Mouse (Mus musculus) heart, embryonic 10.5 days (tissue): ENCODE results near the gene Cbx8. TPM values are rescaled to one million over a fixed set of nuclear protein-coding genes. Genes with fewer than 3 reads are reported as not detected.

Experiments
- DNase-seq: peaks from one replicate; pipeline ENCODE4 v3.0.0-alpha.2; 2017; ENCODE audit warnings: low spot score
- H3K27ac ChIP-seq: fragments of 300-500 bp; sonication (generic); 2 replicates; pipeline ENCODE4 v1.5.1; 2016; ENCODE audit warnings: mild to moderate bottlenecking
- H3K27me3 ChIP-seq: fragments of 300-500 bp; sonication (generic); 2 replicates; pipeline ENCODE4 v1.6.1; 2016; ENCODE audit warnings: mild to moderate bottlenecking; ENCODE audit not compliant: poor library complexity, insufficient read depth, severe bottlenecking
- H3K36me3 ChIP-seq: fragments of 300-500 bp; sonication (generic); 2 replicates; pipeline ENCODE4 v1.6.1; 2016; ENCODE audit warnings: mild to moderate bottlenecking, moderate library complexity
- H3K4me1 ChIP-seq: fragments of 300-500 bp; sonication (generic); 2 replicates; pipeline ENCODE4 v1.6.1; 2016; ENCODE audit warnings: mild to moderate bottlenecking
- H3K4me3 ChIP-seq: fragments of 300-500 bp; sonication (generic); 2 replicates; pipeline ENCODE4 v1.5.1; 2016; ENCODE audit warnings: mild to moderate bottlenecking, moderate library complexity
- H3K9me3 ChIP-seq: fragments of 300-500 bp; sonication (generic); 2 replicates; pipeline ENCODE4 v1.6.1; 2016; ENCODE audit warnings: mild to moderate bottlenecking, moderate library complexity
- WGBS: fragments of 180-500 bp; shearing (Covaris S2); methylation state at CpG from one replicate; pipeline ENCODE4 v1.1.7; 2016; 5-methylcytosine and 5-hydroxymethylcytosine counted together
- polyA plus RNA-seq: library from polyadenylated mRNA; unstranded; fragments of >200 nt; fragmentation: Nextera tagmentation; extraction: Ambion mirVana; gene quantifications from 2 replicates; pipeline ENCODE4 v1.2.1, GENCODE M21; 2016

The Cbx8 gene
- polyA plus RNA-seq, 1 experiment from 2014 or later: 9.7 TPM

DNA sequence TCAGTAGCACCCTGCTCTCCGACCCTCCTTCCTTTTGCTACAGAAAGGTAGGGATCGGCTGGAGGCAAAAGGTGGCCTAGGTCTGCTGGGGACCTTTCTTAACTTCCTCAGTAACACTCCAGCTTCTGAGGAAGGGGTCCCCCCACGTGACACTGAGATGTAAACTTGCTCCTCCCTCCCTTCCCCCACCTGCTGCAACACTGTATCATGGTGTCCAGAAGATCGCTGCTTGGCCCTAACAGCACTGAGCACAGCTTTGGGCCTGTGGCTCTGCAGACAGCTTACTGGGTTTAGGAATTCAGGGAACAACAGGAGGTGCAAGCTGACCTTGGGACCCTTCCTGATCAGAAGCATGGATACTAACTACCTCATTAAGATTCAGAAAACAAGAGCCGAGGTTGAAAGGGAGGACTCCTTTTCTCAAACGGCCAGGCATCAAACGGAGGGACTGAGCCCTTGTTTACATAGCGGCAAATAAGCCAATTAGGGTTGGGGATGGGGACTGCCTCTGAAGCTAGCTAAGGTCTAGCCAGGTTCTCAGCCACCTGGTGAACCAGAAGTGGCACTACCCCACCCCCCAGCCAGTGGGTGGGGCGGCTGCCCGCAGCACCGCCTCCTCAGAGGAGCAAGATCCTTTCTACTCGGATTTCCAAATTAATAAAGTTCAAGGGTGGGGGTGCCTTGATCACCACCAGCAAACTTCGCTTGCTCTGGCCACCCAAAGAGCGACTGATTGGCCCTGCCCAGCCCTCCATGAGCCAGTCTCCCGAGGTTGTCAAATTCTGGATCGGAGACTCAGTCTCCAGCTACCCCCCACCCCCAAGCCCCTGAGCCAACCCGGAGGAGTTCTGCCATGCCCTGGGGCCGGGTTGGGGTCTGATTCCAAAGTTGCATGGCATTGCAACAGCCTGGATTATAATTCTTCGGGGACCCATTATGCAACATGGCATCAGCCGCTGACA is 42.1 kb upstream of the Cbx8 start:
- DNase-seq: no peak
- WGBS: 15% methylated on average over 20 of the region's 20 CpGs
- H3K27ac ChIP-seq: no peak overlapping the region
- H3K4me3 ChIP-seq: peak overlapping the region; percentile 71
- peaks cover 86% of the 10 kb centered on the region for H3K27me3 ChIP-seq
- H3K9me3 ChIP-seq: no peaks in the 10 kb centered on the region
- H3K4me1 ChIP-seq: peaks cover 79% of the 10 kb centered on the region
- peaks cover 28% of the 10 kb centered on the region for H3K36me3 ChIP-seq

GRCm38 (mm10) chr11:119081839-119082637 is 41.3 kb upstream of the Cbx8 start:
- DNase-seq: no peak
- Histone ChIP-seq H3K36me3 (peaks cover 28% of the 10 kb centered on the region), H3K4me3 (peak overlapping the region; percentile 71; the same call in 1 of the 2 replicates), H3K27ac (0 out of 2 replicates have a peak overlapping the region, but pooled peaks have one; percentile 6), H3K9me3 (no peaks in the 10 kb centered on the region), H3K27me3 (peaks cover 82% of the 10 kb centered on the region), H3K4me1 (peaks cover 70% of the 10 kb centered on the region)
- WGBS: 21% methylated on average over 21 of the region's 21 CpGs

GRCm38 (mm10) chr11:119081148-119081838 is 40.5 kb upstream of the Cbx8 start:
- H3K9me3 ChIP-seq: no peaks in the 10 kb centered on the region
- 23% methylated on average over 47 of the region's 47 CpGs for WGBS
- peaks cover 28% of the 10 kb centered on the region for H3K36me3 ChIP-seq
- H3K4me1 ChIP-seq: peaks cover 63% of the 10 kb centered on the region
- H3K27me3 ChIP-seq: peaks cover 75% of the 10 kb centered on the region
- no peak for DNase-seq
- peak overlapping the region; percentile 8; the same call in 1 of the 2 replicates for H3K27ac ChIP-seq
- H3K4me3 ChIP-seq: peak overlapping the region; percentile 31

GRCm38 (mm10) chr11:119080461-119081147 is 39.8 kb upstream of the Cbx8 start:
- Histone ChIP-seq H3K4me1 (peaks cover 60% of the 10 kb centered on the region), H3K27me3 (peaks cover 78% of the 10 kb centered on the region), H3K36me3 (peaks cover 28% of the 10 kb centered on the region), H3K27ac (peak overlapping the region; percentile 8; the same call in 1 of the 2 replicates), H3K4me3 (peak overlapping the region; percentile 31), H3K9me3 (no peaks in the 10 kb centered on the region)
- DNase-seq: no peak
- WGBS: 31% methylated on average over 33 of the region's 33 CpGs

- Histone ChIP-seq H3K36me3 (peaks cover 28% of the 10 kb centered on the region), H3K27me3 (peaks cover 88% of the 10 kb centered on the region), H3K9me3 (no peaks in the 10 kb centered on the region), H3K4me1 (peaks cover 58% of the 10 kb centered on the region), H3K27ac (peak overlapping the region; percentile 82), H3K4me3 (peak overlapping the region; percentile 38; the same call in 1 of the 2 replicates)
- DNase-seq: no peak
- 32% methylated on average over 7 of the region's 7 CpGs for WGBS
Observed at GRCm38 (mm10) chr11:119079445-119079837, 38.7 kb upstream of the Cbx8 start.

DNA sequence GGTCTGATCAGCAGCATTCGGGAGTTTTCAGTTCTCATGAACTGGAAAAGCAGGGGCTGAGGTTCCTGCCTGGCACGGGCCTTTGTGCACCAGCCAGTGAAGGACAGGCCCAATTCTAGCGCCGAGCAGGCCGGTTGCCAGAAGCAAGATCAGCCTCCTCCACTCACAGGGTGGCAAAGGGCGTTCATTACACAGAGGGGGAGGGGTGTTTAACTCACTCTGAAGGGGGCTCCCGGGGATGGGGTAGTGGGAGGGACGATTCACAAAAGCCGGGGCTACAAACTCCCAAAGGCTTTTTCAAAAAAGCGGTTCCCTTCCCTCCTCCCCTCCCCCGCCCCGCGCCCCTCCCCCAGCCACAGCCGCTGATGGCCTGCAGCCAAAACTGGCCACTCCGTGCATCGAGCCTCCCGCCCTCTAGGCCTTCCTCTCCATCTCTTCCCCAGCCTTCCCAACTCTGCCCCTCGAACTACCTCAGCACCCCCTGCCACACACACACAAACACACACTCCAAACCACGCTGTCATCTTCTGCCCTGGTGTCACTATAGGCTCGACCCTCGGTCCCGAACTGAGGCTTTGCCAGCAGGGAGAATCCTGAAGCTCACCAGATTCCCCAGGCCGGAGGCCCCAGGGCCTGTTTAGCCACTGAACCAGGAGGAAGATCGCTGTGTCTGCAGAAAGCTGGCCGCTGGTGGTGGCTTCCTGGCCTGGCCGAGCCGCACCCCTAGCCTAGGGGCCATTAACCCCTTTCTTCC is 38.1 kb upstream of the Cbx8 start:
- Histone ChIP-seq H3K27me3 (peaks cover 88% of the 10 kb centered on the region), H3K27ac (peak overlapping the region; percentile 82), H3K4me1 (peaks cover 52% of the 10 kb centered on the region), H3K36me3 (peaks cover 28% of the 10 kb centered on the region), H3K9me3 (no peaks in the 10 kb centered on the region), H3K4me3 (peak overlapping the region; percentile 38)
- DNase-seq: no peak
- WGBS: 4% methylated on average over 27 of the region's 27 CpGs

GRCm38 (mm10) chr11:119077755-119078154 is 37.0 kb upstream of the Cbx8 start:
- WGBS: 74% methylated on average over 4 of the region's 4 CpGs
- H3K27ac ChIP-seq: no peak overlapping the region
- no peak overlapping the region for H3K4me3 ChIP-seq
- H3K4me1 ChIP-seq: peaks cover 41% of the 10 kb centered on the region
- H3K36me3 ChIP-seq: peaks cover 26% of the 10 kb centered on the region
- no peak for DNase-seq
- H3K9me3 ChIP-seq: no peaks in the 10 kb centered on the region
- H3K27me3 ChIP-seq: peaks cover 88% of the 10 kb centered on the region

- peaks cover 7% of the 10 kb centered on the region for H3K36me3 ChIP-seq
- H3K27me3 ChIP-seq: peaks cover 88% of the 10 kb centered on the region
- H3K27ac ChIP-seq: no peak overlapping the region
- 81% methylated on average over 5 of the region's 5 CpGs for WGBS
- peaks cover 22% of the 10 kb centered on the region for H3K4me1 ChIP-seq
- H3K4me3 ChIP-seq: no peak overlapping the region
- no peak for DNase-seq
- H3K9me3 ChIP-seq: no peaks in the 10 kb centered on the region
Observed at GRCm38 (mm10) chr11:119075805-119076204, 35.0 kb upstream of the Cbx8 start.

- peaks cover 72% of the 10 kb centered on the region for H3K27me3 ChIP-seq
- H3K36me3 ChIP-seq: no peaks in the 10 kb centered on the region
- no peak for DNase-seq
- no peak overlapping the region for H3K4me3 ChIP-seq
- WGBS: 66% methylated on average over 6 of the region's 6 CpGs
- peaks cover 9% of the 10 kb centered on the region for H3K4me1 ChIP-seq
- 0 out of 2 replicates have a peak, but pooled peaks cover 5% of the 10 kb centered on the region for H3K9me3 ChIP-seq
- no peak overlapping the region for H3K27ac ChIP-seq
Observed at GRCm38 (mm10) chr11:119073876-119074433, 33.2 kb upstream of the Cbx8 start.

DNA sequence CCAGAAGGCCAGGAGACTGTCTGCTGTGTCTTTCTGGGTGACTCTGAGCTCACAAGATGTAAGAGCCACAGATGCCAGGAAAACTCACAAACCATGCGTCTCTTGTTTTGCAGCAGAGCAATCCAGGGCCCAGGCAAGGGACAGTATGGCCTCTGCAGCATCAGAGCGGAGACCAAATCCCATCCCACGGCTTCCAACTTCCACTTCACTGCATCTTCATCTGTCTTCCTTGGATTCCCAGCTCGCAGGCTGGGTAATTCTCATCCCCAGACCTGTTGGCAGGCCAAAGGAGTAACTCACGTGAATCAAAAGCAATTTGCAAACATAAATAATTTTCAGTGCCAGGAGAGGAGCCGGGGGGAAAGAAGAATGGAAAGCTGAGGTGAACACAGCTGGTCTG is 32.2 kb upstream of the Cbx8 start:
- Histone ChIP-seq H3K4me3 (no peak overlapping the region), H3K9me3 (0 out of 2 replicates have a peak, but pooled peaks cover 5% of the 10 kb centered on the region), H3K36me3 (no peaks in the 10 kb centered on the region), H3K27me3 (peaks cover 62% of the 10 kb centered on the region), H3K4me1 (no peaks in the 10 kb centered on the region; the same call in 1 of the 2 replicates), H3K27ac (no peak overlapping the region)
- DNase-seq: no peak
- WGBS: 76% methylated on average over 6 of the region's 6 CpGs

- no peaks in the 10 kb centered on the region for H3K36me3 ChIP-seq
- peaks cover 57% of the 10 kb centered on the region for H3K27me3 ChIP-seq
- no peaks in the 10 kb centered on the region; the same call in 1 of the 2 replicates for H3K4me1 ChIP-seq
- no peak for DNase-seq
- 0 out of 2 replicates have a peak, but pooled peaks cover 5% of the 10 kb centered on the region for H3K9me3 ChIP-seq
- H3K4me3 ChIP-seq: no peak overlapping the region
- 77% methylated on average over 7 of the region's 7 CpGs for WGBS
- peak overlapping the region; percentile 22; the same call in 1 of the 2 replicates for H3K27ac ChIP-seq
Observed at GRCm38 (mm10) chr11:119072239-119072638, 31.5 kb upstream of the Cbx8 start.
